Mouse (Mus musculus) brown adipose tissue, adult 24 weeks (tissue): Measurements from ENCODE around the gene Nek9. TPM values are rescaled to one million over a fixed set of nuclear protein-coding genes. Genes with fewer than 3 reads are reported as not detected.

Source experiments
- H3K27ac ChIP-seq: fragments of 200-500 bp; replicated peaks from 2 replicates; pipeline ENCODE4 v1.5.1; 2012; ENCODE audit warnings: low read depth, mild to moderate bottlenecking, low read length
- H3K4me1 ChIP-seq: fragments of 200-500 bp; 2 replicates; pipeline ENCODE4 v1.6.1; 2012; ENCODE audit warnings: low read length, mixed read lengths; ENCODE audit not compliant: control insufficient read depth, insufficient read depth, insufficient read length
- H3K4me3 ChIP-seq: fragments of 200-500 bp; 2 replicates; pipeline ENCODE4 v1.5.1; 2012; ENCODE audit warnings: low read depth, mild to moderate bottlenecking, low read length, moderate library complexity; ENCODE audit not compliant: insufficient read depth
- polyA plus RNA-seq: library from polyadenylated mRNA; stranded (reverse); fragments of >200 nt; gene quantifications from 2 replicates; pipeline ENCODE4 v1.2.4, GENCODE M21; 2012; ENCODE audit not compliant: missing spikeins, insufficient read depth, insufficient read length

Nek9 gene
- polyA plus RNA-seq, 1 experiment: 38.8 TPM

DNA sequence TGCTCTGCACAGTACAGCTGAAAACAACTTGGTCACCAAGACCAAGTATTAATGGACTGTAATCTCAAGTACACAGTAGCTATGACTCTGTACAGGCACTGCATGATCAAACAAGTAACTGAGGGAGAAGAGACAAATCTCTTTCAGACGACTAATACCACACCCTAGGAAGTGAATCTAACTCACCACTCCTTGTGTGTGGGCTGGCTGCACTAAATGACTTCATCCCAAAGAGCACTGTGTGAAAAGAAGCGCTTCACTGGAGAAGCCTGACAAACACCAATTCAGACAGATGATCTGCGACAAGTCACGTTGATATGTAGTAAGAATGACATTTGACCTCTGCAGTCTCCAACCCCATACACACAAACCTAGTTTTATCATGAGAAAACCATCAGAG, 23.3 kb upstream of the Nek9 start:
- no peak overlapping the region for H3K27ac ChIP-seq
- no peak overlapping the region for H3K4me3 ChIP-seq
- H3K4me1 ChIP-seq: peaks cover 12% of the 10 kb centered on the region

DNA sequence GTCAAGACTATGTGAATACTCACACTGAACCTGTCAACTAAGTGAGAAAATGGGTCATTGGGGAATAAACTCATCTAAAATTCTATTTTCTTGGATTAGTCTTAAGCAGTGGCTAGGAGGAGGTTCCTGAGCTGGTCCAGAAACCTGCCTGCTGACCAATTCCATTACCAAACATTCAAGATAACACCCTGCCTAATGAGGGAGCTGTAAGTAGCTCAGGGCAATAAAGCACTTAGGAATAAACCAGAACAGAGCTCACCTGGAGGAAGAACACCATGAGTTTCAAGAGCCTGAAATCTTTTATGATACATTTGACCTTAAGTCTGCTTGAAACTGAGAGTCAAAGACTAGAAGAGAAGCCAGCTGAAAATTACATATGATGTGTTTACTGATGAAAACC, 22.4 kb upstream of the Nek9 start:
- H3K27ac ChIP-seq: no peak overlapping the region

DNA sequence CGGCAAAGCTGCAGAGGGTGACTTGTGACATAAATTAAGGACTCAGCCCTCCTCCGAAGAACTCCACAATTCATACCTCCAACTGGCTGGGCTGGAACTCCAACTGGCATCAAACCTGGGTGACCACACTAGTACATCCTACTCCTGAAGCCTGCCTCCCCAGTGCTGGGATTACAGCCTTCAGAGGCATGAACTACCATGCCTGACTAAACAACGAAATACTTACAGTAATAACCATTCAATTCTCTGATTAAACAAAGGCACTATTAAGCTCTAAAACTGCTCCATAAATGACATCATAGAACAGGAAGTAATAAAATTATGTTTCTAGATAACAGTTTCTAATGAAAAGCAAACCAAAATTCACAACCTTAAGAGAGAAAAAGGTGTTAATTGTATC, 22.0 kb upstream of the Nek9 start:
- Histone ChIP-seq H3K4me1 (peaks cover 6% of the 10 kb centered on the region), H3K4me3 (no peak overlapping the region), H3K27ac (no peak overlapping the region)

More for the DNA sequence above, 22.4 kb upstream of the Nek9 start:
- no peak overlapping the region for H3K4me3 ChIP-seq
- H3K4me1 ChIP-seq: peaks cover 10% of the 10 kb centered on the region

DNA sequence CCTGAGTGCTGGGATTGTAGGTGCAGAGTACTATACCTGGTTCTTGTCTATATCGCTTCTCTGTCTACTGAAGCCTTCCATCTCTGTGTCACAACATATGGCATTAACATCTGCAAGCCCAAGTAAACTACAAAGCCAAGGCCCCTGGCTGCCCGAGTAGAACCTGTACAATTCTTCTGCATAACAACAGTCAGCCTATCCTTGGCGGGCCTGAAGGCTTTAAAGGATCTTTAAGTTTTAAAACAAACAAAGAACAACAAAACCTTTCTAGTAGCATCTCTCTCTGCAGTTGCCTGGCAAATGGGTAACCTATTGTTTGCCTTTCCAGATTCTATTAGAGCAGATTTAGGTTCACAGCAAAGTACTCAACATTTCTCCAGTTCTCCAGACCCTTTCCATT, 14.9 kb upstream of the Nek9 start:
- Histone ChIP-seq H3K4me3 (no peak overlapping the region), H3K27ac (no peak overlapping the region), H3K4me1 (peaks cover 11% of the 10 kb centered on the region)

DNA sequence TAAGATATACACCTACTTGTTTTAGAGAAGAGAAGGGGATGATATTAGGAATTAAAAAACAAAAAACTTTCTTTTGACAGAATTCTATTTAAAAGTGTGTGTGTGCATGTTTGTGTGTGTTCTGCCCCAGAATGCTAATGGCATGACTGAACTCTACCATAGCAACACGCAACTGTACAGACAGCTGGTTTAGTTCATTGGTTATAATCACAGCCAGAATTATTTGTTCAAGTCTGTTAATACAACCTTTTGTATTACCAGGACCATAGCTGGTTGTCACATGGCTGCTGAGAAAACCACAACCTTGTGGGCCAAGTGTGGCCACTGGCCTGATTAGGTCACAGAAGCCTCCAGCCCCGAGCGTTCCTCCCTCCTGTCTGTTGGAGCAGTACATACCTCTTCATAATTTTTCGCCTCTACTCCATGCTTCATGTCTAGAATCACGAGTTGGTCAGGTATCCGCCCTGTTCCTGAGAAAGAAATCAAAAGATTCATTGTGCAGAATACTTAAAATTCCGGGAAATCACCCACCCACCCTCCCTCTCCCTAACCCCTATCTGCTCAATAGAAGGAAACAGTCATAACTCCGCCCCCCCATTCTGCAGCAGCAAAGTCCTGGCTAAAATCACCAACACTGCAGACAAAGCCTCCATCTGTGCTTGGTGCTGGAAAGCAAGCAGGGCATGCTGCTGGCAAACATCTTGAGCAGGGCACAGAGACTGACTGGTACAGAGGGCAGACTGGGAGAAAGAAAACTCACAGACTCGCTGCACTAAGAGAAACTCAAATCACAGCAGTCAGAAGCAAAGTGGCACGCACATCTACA, 11.5 kb upstream of the Nek9 start:
- peak overlapping the region; percentile 98 for H3K27ac ChIP-seq
- peaks cover 24% of the 10 kb centered on the region for H3K4me1 ChIP-seq
- peak overlapping the region; percentile 49 for H3K4me3 ChIP-seq

DNA sequence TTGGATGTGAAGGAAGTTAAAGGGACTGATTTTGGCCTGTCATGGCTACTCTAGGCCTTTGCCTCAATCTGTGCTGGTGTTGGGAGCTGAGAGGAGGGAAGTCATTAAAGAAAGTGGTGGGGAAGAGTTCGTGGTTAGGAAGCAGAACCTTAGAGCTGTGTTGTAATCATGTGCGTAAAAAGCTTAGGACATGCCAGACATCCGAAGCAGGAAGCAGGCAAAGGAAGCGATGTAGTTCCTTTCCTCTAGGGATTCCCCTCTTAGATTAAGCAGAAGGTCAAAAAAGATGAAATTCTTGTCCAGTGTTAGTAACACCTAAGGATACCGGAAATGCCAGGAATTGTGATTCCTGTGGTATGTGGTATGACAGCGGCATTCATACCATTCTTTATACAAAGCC, 9.2 kb upstream of the Nek9 start:
- H3K4me1 ChIP-seq: peaks cover 24% of the 10 kb centered on the region
- peak overlapping the region; percentile 99 for H3K27ac ChIP-seq
- H3K4me3 ChIP-seq: no peak overlapping the region

DNA sequence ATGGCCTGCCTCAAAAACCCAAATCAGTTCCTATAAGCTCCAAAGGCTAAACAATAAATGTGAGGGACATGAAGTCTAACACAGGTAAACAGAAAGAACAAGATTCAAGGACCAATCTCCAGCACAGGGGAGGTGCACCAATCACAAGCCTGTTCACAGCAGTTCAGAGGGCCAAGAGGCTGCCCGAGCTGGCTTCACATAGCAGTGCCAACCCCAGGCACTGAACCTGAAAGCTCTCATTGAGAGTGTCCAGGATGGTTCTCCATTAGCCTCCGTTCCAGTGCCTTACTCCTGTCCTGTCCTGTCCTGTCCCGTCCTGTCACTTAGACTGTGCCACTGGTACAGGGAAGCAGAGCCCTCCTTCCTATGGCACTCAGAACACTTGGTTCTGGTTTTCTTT, 8.0 kb upstream of the Nek9 start:
- Histone ChIP-seq H3K4me1 (peaks cover 21% of the 10 kb centered on the region), H3K4me3 (no peak overlapping the region), H3K27ac (peak overlapping the region; percentile 99)

DNA sequence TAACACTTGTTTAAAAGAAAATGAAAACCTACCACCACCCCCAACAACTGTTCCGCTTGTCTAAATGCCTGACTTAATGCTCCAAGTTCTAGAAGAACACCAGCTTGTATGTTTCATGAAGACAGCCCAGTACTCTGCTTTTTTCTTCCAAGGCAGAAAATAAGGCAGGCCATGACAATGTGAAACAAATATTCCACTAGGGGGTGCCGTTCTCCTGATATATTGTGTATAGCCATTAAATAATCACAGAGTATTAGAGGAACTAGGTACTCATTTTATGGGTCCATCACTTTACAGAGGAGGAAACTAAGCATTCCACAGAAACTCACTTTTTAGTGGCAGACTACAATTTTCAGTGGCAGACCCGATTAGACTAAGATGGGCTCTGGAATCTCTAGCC, 7.2 kb upstream of the Nek9 start:
- Histone ChIP-seq H3K27ac (peak overlapping the region; percentile 58; the same call in 1 of the 2 replicates), H3K4me1 (peaks cover 17% of the 10 kb centered on the region), H3K4me3 (no peak overlapping the region)

DNA sequence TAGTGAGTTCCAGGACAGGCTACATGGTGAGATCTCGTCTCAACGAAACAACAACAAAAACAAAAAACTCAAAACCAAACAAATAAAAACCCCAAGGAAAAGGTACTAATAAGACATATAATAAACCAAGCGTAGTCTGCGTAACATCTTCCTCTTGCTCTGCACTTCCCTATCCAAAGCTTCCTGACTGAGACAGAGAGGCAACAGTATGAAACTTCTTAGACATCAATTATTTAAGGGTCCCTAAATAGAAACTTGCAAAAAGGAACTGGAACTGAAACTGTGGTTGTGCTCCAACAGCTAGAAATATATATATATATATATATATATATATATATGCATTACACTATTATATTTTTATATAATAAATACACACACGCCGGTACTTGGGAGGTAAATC, 6.4 kb upstream of the Nek9 start:
- Histone ChIP-seq H3K4me1 (peaks cover 14% of the 10 kb centered on the region), H3K27ac (peak overlapping the region; percentile 63), H3K4me3 (no peak overlapping the region)

DNA sequence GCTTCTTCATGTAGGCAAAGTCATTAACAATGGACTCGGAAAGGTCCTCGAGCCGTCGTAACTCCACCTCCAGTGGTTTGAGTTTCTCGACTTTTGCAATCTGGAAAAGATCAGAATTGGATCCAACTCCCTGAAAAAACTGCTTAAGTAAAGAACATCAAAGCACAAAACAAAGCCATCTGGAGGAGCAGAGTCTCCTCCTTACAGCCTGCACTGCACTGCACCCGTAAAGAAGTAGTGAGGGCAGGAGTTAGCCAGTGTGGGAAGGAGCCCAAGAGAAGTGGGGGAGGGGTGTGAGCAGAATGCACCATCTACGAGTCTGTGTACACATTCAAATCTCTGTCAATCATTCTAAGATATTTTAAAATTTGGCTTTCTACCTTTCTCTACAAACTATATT, 5.1 kb upstream of the Nek9 start:
- Histone ChIP-seq H3K4me1 (peaks cover 16% of the 10 kb centered on the region), H3K27ac (no peak overlapping the region), H3K4me3 (no peak overlapping the region)

DNA sequence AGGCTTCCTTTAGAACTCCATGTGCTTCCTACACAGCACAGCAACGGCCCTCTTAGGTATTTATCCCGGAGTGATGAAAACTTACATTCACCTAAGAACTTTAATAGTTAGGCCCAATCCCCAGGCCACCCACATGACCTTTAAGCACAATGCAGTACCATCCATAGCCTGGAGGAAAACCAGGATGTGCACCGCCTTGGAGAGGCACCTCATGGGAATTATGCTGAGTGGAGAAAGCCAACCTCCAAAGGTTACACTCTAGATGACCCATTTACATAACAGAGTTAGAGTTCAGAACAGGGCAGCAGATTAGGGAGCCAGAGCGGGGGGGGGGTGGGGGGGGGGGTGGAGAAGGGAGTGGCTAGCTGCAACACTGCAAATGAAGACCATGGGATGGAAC, 3.1 kb upstream of the Nek9 start:
- H3K4me3 ChIP-seq: no peak overlapping the region
- H3K27ac ChIP-seq: no peak overlapping the region
- peaks cover 4% of the 10 kb centered on the region for H3K4me1 ChIP-seq

DNA sequence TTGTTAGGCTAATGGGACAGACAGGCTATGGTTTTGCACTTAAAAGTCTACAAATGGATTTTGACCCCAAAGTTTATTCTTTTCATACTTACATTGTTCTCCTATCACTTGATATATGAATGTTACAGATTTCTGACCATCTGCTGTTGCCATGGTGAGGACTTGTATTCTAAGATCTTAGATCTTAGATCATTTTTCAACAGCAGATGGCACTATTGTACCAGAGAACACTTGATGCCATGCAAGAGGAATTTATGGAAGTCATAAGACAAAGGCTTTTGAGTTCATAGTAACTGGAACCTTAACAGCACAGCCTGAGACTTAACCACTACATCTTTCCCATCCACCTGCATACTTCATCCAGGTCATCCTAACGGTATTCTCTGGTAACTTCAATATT, 2.0 kb upstream of the Nek9 start:
- Histone ChIP-seq H3K27ac (no peak overlapping the region), H3K4me1 (peaks cover 2% of the 10 kb centered on the region; the same call in 1 of the 2 replicates), H3K4me3 (no peak overlapping the region)

DNA sequence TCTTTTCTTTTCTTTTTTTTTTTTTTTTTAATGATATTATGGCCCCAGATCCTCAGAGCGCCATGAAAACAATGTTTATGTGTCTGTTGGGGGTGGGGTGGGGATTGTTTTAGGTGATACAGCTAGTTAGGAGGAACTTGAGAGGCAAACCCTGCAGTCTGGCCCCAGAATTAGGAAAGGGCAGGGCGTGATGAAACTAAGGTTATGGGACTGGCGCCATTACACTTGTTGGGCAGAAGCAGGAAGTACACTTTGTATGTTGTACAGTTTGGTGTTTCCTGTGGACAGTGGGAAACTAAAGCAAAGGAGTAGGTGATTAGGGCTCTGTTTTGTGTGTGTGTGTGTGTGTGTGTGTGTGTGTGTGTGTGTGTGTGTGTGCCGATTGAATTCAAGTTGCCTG, 785 bp upstream of the Nek9 start:
- peak overlapping the region; percentile 77 for H3K27ac ChIP-seq
- peaks cover 2% of the 10 kb centered on the region; the same call in 1 of the 2 replicates for H3K4me1 ChIP-seq
- H3K4me3 ChIP-seq: peak overlapping the region; percentile 76

DNA sequence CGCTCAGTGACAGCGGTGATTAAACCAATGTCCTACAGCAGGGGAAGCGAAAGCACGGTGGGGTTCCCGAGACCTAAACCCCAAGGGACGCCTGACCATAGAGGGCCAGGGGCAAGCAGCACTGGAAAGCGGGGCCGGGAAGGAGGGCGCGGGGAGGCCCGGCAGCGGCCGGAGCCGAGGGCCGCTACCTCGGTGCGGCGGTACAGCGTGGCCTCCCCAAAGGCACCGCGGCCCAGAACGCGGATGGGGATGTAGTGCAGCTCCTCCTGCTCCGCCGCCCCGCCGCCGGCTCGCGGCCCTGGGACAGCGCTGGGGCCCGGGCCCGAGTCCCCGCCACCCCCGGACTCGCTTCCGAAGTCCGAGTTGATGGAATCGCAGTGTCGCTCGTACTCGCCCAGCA, 347 bp downstream of the Nek9 start:
- Histone ChIP-seq H3K27ac (peak overlapping the region; percentile 75), H3K4me3 (peak overlapping the region; percentile 76)

DNA sequence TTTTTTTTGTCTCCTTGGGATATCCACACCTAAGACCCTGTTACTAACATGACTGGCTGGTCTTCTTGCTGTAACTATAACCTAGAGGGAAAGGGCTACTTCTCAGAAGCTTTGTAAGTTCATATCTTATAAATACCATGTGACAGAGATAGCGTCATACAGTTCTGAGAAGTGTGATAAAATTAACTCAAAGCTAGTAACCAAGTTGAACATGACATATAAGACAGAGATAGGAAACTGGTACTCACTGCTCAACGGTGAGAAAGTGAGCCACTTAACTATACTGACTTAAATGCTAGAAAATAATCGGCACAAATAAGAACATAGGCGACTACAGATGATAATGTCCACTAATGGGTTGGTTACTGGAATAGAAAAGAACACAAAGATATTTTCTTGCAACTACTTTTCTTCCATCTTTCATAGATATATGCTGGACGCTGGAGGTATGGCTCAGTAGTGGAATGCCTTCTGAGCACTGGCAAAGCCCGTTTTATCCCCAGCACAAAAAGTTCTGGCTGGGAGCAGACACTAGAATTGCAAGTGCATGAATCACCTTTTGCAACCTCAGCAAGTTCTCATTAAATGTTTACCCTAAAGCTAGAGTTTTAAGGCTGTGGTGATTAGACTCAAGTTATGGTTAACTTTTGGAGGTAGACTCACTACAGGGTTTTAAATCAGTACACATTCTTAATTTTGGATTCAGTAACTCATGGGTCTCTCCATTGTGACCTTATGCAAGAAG, 1.4 kb downstream of the Nek9 start:
- peaks cover 2% of the 10 kb centered on the region; the same call in 1 of the 2 replicates for H3K4me1 ChIP-seq
- no peak overlapping the region for H3K27ac ChIP-seq
- H3K4me3 ChIP-seq: no peak overlapping the region; the same call in 1 of the 2 replicates

More for the DNA sequence above, 347 bp downstream of the Nek9 start:
- peaks cover 2% of the 10 kb centered on the region; the same call in 1 of the 2 replicates for H3K4me1 ChIP-seq
